22 mouse cellular contexts compared by ENCODE assay signal in genomic region chr1:191256134-191256533, GRCm38 (mm10). TPM values are rescaled to one million over a fixed set of nuclear protein-coding genes. Genes with fewer than 3 reads are reported as not detected.
DNase-seq lines count a peak whose midpoint lies in the region; ATAC-seq and TF ChIP-seq lines count a peak whose summit lies in the region.
"Had no signal": no experiment of that assay in that cellular context is flagged by ENCODE, and none has a peak within 500 bp of the region (broad histone marks: within the 10 kb centered on the region; RNA-seq: fewer than 3 reads in every experiment).

No protein-coding gene starts in this region.

- no peaks in the 10 kb centered on the region for H3K9me3 ChIP-seq in intestine, embryonic 15.5 days
- no peaks in the 10 kb centered on the region for H3K9me3 ChIP-seq in intestine, postnatal 0 days (ENCODE audit: control insufficient read depth)
- no peaks in the 10 kb centered on the region for H3K9me3 ChIP-seq in midbrain, embryonic 11.5 days (ENCODE audit: control insufficient read depth, low read length)
- no peaks in the 10 kb centered on the region for H3K9me3 ChIP-seq in midbrain, embryonic 14.5 days (ENCODE audit: control insufficient read depth, low read length)
- H3K9me3 ChIP-seq: embryonic facial prominence, embryonic 12.5 days; embryonic facial prominence, embryonic 15.5 days; forebrain, embryonic 12.5 days; forebrain, embryonic 15.5 days; hindbrain, embryonic 10.5 days; hindbrain, embryonic 13.5 days had no signal

- H3K27ac ChIP-seq in intestine, embryonic 15.5 days, result 0 out of 2 replicates have a peak overlapping the region, but pooled peaks have one; percentile 41
- H3K27ac ChIP-seq in intestine, postnatal 0 days (ENCODE audit: low read depth, low read length), result no peak overlapping the region
- no peak overlapping the region for H3K27ac ChIP-seq in midbrain, embryonic 11.5 days (ENCODE audit: low read depth, low read length)
- H3K27ac ChIP-seq in midbrain, embryonic 14.5 days (replicated peaks; ENCODE audit: low read depth, low read length), result no peak overlapping the region
- H3K27ac ChIP-seq: embryonic facial prominence, embryonic 12.5 days; embryonic facial prominence, embryonic 15.5 days; forebrain, embryonic 12.5 days; forebrain, embryonic 15.5 days; hindbrain, embryonic 13.5 days; hindbrain, postnatal 0 days had no signal

- no peaks in the 10 kb centered on the region for H3K79me2 ChIP-seq in myocyte (ENCODE audit: control insufficient read depth, insufficient read depth)

- no peak for TF ChIP-seq POLR2A in myocyte (IDR thresholded peaks at IDR 0.05; ENCODE audit: insufficient read length, low read depth)

- H3K4me3 ChIP-seq in intestine, embryonic 15.5 days (replicated peaks), result no peak overlapping the region
- no peak overlapping the region for H3K4me3 ChIP-seq in intestine, postnatal 0 days (ENCODE audit: low read depth, low read length)
- no peak overlapping the region for H3K4me3 ChIP-seq in midbrain, embryonic 11.5 days (ENCODE audit: low read depth, low read length)
- H3K4me3 ChIP-seq in midbrain, embryonic 14.5 days (replicated peaks; ENCODE audit: low read depth, low read length), result no peak overlapping the region
- H3K4me3 ChIP-seq in myocyte, result no peak overlapping the region
- H3K4me3 ChIP-seq: embryonic facial prominence, embryonic 12.5 days; embryonic facial prominence, embryonic 15.5 days; forebrain, embryonic 12.5 days; forebrain, embryonic 15.5 days; hindbrain, embryonic 10.5 days; hindbrain, embryonic 13.5 days had no signal

- no peaks in the 10 kb centered on the region for H3K36me3 ChIP-seq in intestine, embryonic 15.5 days
- no peaks in the 10 kb centered on the region for H3K36me3 ChIP-seq in intestine, postnatal 0 days (ENCODE audit: control insufficient read depth, insufficient read depth)
- H3K36me3 ChIP-seq in midbrain, embryonic 11.5 days (ENCODE audit: control insufficient read depth, insufficient read depth, low read length), result no peaks in the 10 kb centered on the region
- H3K36me3 ChIP-seq in midbrain, embryonic 14.5 days (ENCODE audit: control insufficient read depth, insufficient read depth, low read length), result no peaks in the 10 kb centered on the region
- H3K36me3 ChIP-seq in myocyte (ENCODE audit: control insufficient read depth, insufficient read depth), result no peaks in the 10 kb centered on the region
- H3K36me3 ChIP-seq: embryonic facial prominence, embryonic 12.5 days; embryonic facial prominence, embryonic 15.5 days; forebrain, embryonic 12.5 days; forebrain, embryonic 15.5 days; hindbrain, embryonic 10.5 days; hindbrain, embryonic 13.5 days had no signal

- H3K9ac ChIP-seq in intestine, embryonic 15.5 days, result no peak overlapping the region
- H3K9ac ChIP-seq in intestine, postnatal 0 days (ENCODE audit: low read depth, low read length), result no peak overlapping the region
- no peak overlapping the region for H3K9ac ChIP-seq in midbrain, embryonic 11.5 days (ENCODE audit: low read length)
- no peak overlapping the region for H3K9ac ChIP-seq in midbrain, embryonic 14.5 days (replicated peaks; ENCODE audit: low read length)
- H3K9ac ChIP-seq: embryonic facial prominence, embryonic 12.5 days; embryonic facial prominence, embryonic 15.5 days; forebrain, embryonic 12.5 days; forebrain, embryonic 15.5 days; hindbrain, embryonic 13.5 days had no signal

- peaks cover 14% of the 10 kb centered on the region for H3K4me1 ChIP-seq in intestine, embryonic 15.5 days (replicated peaks)
- H3K4me1 ChIP-seq in intestine, postnatal 0 days (replicated peaks; ENCODE audit: control insufficient read depth, insufficient read depth, low read length), result peaks cover 6% of the 10 kb centered on the region; the same call in 1 of the 2 replicates
- no peaks in the 10 kb centered on the region for H3K4me1 ChIP-seq in midbrain, embryonic 11.5 days (ENCODE audit: control insufficient read depth, insufficient read depth, low read length)
- no peaks in the 10 kb centered on the region for H3K4me1 ChIP-seq in midbrain, embryonic 14.5 days (ENCODE audit: control insufficient read depth, insufficient read depth, low read length)
- H3K4me1 ChIP-seq: embryonic facial prominence, embryonic 12.5 days; forebrain, embryonic 12.5 days; forebrain, embryonic 15.5 days; hindbrain, embryonic 13.5 days had no signal

- 87% methylated on average over 5 of the region's 5 CpGs for WGBS in intestine, embryonic 15.5 days
- WGBS in intestine, postnatal 0 days, result 97% methylated on average over 5 of the region's 5 CpGs
- WGBS in midbrain, embryonic 11.5 days, result 91% methylated on average over 5 of the region's 5 CpGs
- WGBS in midbrain, embryonic 14.5 days, result 90% methylated on average over 5 of the region's 5 CpGs

- H3K4me2 ChIP-seq in intestine, embryonic 15.5 days (replicated peaks), result no peak overlapping the region
- no peak overlapping the region for H3K4me2 ChIP-seq in intestine, postnatal 0 days (replicated peaks; ENCODE audit: low read depth)
- H3K4me2 ChIP-seq in midbrain, embryonic 11.5 days, result no peak overlapping the region
- H3K4me2 ChIP-seq in midbrain, embryonic 14.5 days (ENCODE audit: low read length), result no peak overlapping the region
- no peak overlapping the region for H3K4me2 ChIP-seq in myocyte (ENCODE audit: low read depth)
- H3K4me2 ChIP-seq: embryonic facial prominence, embryonic 12.5 days; embryonic facial prominence, embryonic 15.5 days; forebrain, embryonic 12.5 days; forebrain, embryonic 15.5 days; heart, embryonic 11.5 days; hindbrain, embryonic 13.5 days had no signal

- ATAC-seq in intestine, embryonic 15.5 days, result no peak
- ATAC-seq in intestine, postnatal 0 days, result no peak
- ATAC-seq in midbrain, embryonic 11.5 days (ENCODE audit: low FRiP score), result no peak
- ATAC-seq in midbrain, embryonic 14.5 days (ENCODE audit: low FRiP score, low TSS enrichment), result no peak
- ATAC-seq: CD4-positive, CD25-positive, alpha-beta regulatory T cell, adult 4 months; forebrain, embryonic 15.5 days; hindbrain, postnatal 0 days had no signal

- peak; percentile 59 for DNase-seq in midbrain, embryonic 11.5 days (ENCODE audit: low spot score, missing footprints)
- DNase-seq in midbrain, embryonic 14.5 days, result no peak
- no peak for DNase-seq in kidney, adult 18-20 months
- DNase-seq: cerebellum, adult 11 months; cerebellum, adult 2 months; cerebellum, adult 9-11 months; cerebellum, postnatal 25 days; gastrocnemius, postnatal 10 days; gastrocnemius, postnatal 36 days; heart, postnatal 36 days had no signal

- no peak for TF ChIP-seq CTCF in intestine, postnatal 0 days (IDR thresholded peaks at IDR 0.05; ENCODE audit: low read depth)

- H3ac ChIP-seq in myocyte (ENCODE audit: control insufficient read depth, insufficient read length), result no peak overlapping the region

- H3K27me3 ChIP-seq in intestine, embryonic 15.5 days (replicated peaks), result no peaks in the 10 kb centered on the region
- no peaks in the 10 kb centered on the region for H3K27me3 ChIP-seq in intestine, postnatal 0 days (replicated peaks; ENCODE audit: control insufficient read depth, insufficient read depth, low read length)
- H3K27me3 ChIP-seq in midbrain, embryonic 11.5 days (ENCODE audit: control insufficient read depth, insufficient read depth, low read length), result no peaks in the 10 kb centered on the region; the same call in 1 of the 2 replicates
- H3K27me3 ChIP-seq in midbrain, embryonic 14.5 days (ENCODE audit: control insufficient read depth, insufficient read depth, low read length), result no peaks in the 10 kb centered on the region
- no peaks in the 10 kb centered on the region for H3K27me3 ChIP-seq in myocyte (ENCODE audit: control insufficient read depth, insufficient read depth, insufficient read length)
- H3K27me3 ChIP-seq: embryonic facial prominence, embryonic 12.5 days; embryonic facial prominence, embryonic 15.5 days; forebrain, embryonic 12.5 days; forebrain, embryonic 15.5 days; hindbrain, embryonic 13.5 days had no signal

TF ChIP-seq in myocyte, 11 proteins besides CTCF, POLR2A, EP300 and RAD21:
- TF ChIP-seq POLR2AphosphoS2 (IDR thresholded peaks at IDR 0.05; ENCODE audit: insufficient read length, low read depth) (peak; percentile 42), CEBPB (IDR thresholded peaks at IDR 0.05; ENCODE audit: insufficient read depth, poor library complexity, severe bottlenecking) (no peak)

RNA-seq across cellular contexts. Expression of gene Atf3, which starts 38.3 kb away (rescaled TPM):
- polyA plus RNA-seq in intestine, embryonic 15.5 days (2015; fragmentation: Nextera tagmentation; extraction: Ambion mirVana), result 4.1 and 4.9 TPM in 2 replicates
- polyA plus RNA-seq in intestine, postnatal 0 days (2015; fragmentation: Nextera tagmentation; extraction: Ambion mirVana), result 5.0 and 6.7 TPM in 2 replicates
- polyA plus RNA-seq in midbrain, embryonic 11.5 days (2014; fragmentation: Nextera tagmentation; extraction: Ambion mirVana), result 3.8 and 4.6 TPM in 2 replicates
- polyA plus RNA-seq in midbrain, embryonic 14.5 days (2014; fragmentation: Nextera tagmentation; extraction: Ambion mirVana), result 0.70 and 1.8 TPM in 2 replicates
- polyA plus RNA-seq in myocyte (2012; fragmentation: generic; extraction: Trizol), result 59.6 TPM
- polyA plus RNA-seq: CD4-positive, CD25-positive, alpha-beta regulatory T cell, adult 4 months had no signal
